ENCODE assay signal across 9 mouse cellular contexts in the genomic region with DNA sequence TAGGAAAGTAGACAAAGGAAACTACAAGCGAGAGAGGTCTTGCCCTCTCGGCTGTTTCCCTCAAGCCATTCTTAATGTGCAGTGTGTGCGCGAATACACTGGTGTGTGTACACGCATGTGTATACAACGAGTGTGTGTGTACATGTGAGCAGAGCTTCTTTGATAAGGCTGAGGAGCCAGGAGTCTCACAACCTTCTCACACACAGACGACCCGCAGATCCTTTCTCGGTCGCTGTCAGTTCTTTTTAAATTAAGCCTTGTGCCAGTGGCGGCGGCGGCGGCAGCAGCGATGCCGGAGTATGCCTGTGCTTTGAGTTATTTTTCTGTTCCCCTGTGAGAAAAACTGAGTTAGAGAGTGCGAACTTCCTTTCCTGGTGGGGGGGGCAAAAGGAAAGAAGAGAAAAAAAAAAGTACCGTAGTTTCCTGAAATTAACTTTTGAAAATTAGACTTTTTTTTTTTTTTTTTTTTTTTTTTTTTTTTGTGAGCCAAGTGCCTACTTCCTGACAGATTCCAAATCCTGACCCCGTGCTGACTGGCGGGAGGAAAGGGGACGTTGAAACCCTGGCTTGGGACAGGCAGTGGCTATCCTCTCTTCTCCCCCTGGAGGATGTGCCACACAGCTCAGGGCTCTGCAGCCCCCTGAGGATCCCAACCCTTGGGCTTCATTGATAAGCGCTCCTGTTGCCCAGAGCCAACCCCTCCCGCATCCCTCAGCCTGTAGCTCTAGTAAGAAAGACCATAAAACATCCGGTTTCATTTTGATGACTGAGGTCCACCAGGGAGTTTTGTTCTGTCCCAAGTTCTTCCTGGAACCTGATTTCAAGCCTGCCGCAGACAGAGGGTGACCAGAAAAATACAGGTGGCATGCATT.
DNase-seq lines count a peak whose midpoint lies in the region; ATAC-seq and TF ChIP-seq lines count a peak whose summit lies in the region.
"Had no signal": no experiment of that assay in that cellular context is flagged by ENCODE, and none has a peak within 500 bp of the region (broad histone marks: within the 10 kb centered on the region; RNA-seq: fewer than 3 reads in every experiment).

No protein-coding gene starts in this region.

- H3K4me3 ChIP-seq in gastrocnemius, adult 2 months: peak overlapping the region; percentile 50
- no peak overlapping the region for H3K4me3 ChIP-seq in liver, adult 2 months (ENCODE audit: insufficient read depth, low read depth, low read length)
- no peak overlapping the region for H3K4me3 ChIP-seq in liver, embryonic 12.5 days
- H3K4me3 ChIP-seq in embryonic facial prominence, embryonic 10.5 days: 0 out of 2 replicates have a peak overlapping the region, but pooled peaks have one; percentile 15
- H3K4me3 ChIP-seq in lung, postnatal 0 days (ENCODE audit: low read depth, low read length): 0 out of 2 replicates have a peak overlapping the region, but pooled peaks have one; percentile 1

- H3K4me1 ChIP-seq in liver, adult 2 months (ENCODE audit: control insufficient read depth, insufficient read depth, low read length): peaks cover 1% of the 10 kb centered on the region; the same call in 1 of the 2 replicates
- 0 out of 2 replicates have a peak, but pooled peaks cover 4% of the 10 kb centered on the region for H3K4me1 ChIP-seq in liver, embryonic 12.5 days
- peaks cover 59% of the 10 kb centered on the region for H3K4me1 ChIP-seq in embryonic facial prominence, embryonic 10.5 days
- H3K4me1 ChIP-seq in lung, postnatal 0 days (ENCODE audit: insufficient read depth, low read depth, low read length): peaks cover 6% of the 10 kb centered on the region; the same call in 1 of the 2 replicates

- H3K27me3 ChIP-seq in liver, adult 2 months (ENCODE audit: control insufficient read depth, insufficient read depth, low read length): no peaks in the 10 kb centered on the region
- H3K27me3 ChIP-seq in liver, embryonic 12.5 days (replicated peaks): peaks cover 20% of the 10 kb centered on the region
- peaks cover 93% of the 10 kb centered on the region for H3K27me3 ChIP-seq in embryonic facial prominence, embryonic 10.5 days (replicated peaks; ENCODE audit: low read depth, poor library complexity, severe bottlenecking)
- no peaks in the 10 kb centered on the region for H3K27me3 ChIP-seq in lung, postnatal 0 days (replicated peaks; ENCODE audit: insufficient read depth, low read length)

- TF ChIP-seq CTCF in gastrocnemius, adult 2 months (IDR thresholded peaks at IDR 0.05): no peak
- no peak for TF ChIP-seq CTCF in liver, adult 2 months (IDR thresholded peaks at IDR 0.05; ENCODE audit: low read depth, low read length)
- TF ChIP-seq CTCF in lung, postnatal 0 days (IDR thresholded peaks at IDR 0.05): no peak

- 52% methylated on average over 25 of the region's 25 CpGs for WGBS in liver, adult 2 months
- 43% methylated on average over 25 of the region's 25 CpGs for WGBS in liver, embryonic 12.5 days (ENCODE audit: insufficient replicate concordance)
- 36% methylated on average over 25 of the region's 25 CpGs for WGBS in embryonic facial prominence, embryonic 10.5 days
- WGBS in lung, postnatal 0 days: 21% methylated on average over 25 of the region's 25 CpGs

- no peaks in the 10 kb centered on the region for H3K9me3 ChIP-seq in liver, embryonic 12.5 days (replicated peaks)
- no peaks in the 10 kb centered on the region for H3K9me3 ChIP-seq in embryonic facial prominence, embryonic 10.5 days
- no peaks in the 10 kb centered on the region for H3K9me3 ChIP-seq in lung, postnatal 0 days (ENCODE audit: low read length)

- no peak for DNase-seq in gastrocnemius, adult 2 months
- no peak for DNase-seq in gastrocnemius, postnatal 36 days
- no peak for DNase-seq in liver, adult 2 months (ENCODE audit: extremely low read depth, low read depth, low spot score)
- peak; percentile 51 for DNase-seq in embryonic facial prominence, embryonic 10.5 days (ENCODE audit: low spot score)
- DNase-seq in lung, postnatal 0 days (ENCODE audit: low spot score): peak; percentile 19
- no peak for DNase-seq in ovary, postnatal 10 days (ENCODE audit: low spot score)

- no peaks in the 10 kb centered on the region for H3K79me2 ChIP-seq in liver, adult 2 months (ENCODE audit: control insufficient read depth, insufficient read depth, low read length)

- TF ChIP-seq POLR2A in liver, adult 2 months (IDR thresholded peaks at IDR 0.05; ENCODE audit: extremely low read depth, insufficient read depth, low read length): no peak

- H3K9ac ChIP-seq in liver, adult 2 months (ENCODE audit: low read depth, low read length): no peak overlapping the region
- no peak overlapping the region for H3K9ac ChIP-seq in liver, embryonic 12.5 days
- no peak overlapping the region for H3K9ac ChIP-seq in lung, postnatal 0 days (replicated peaks; ENCODE audit: low read depth)

- H3K36me3 ChIP-seq in liver, adult 2 months (ENCODE audit: control insufficient read depth, insufficient read depth, low read length): no peaks in the 10 kb centered on the region
- no peaks in the 10 kb centered on the region for H3K36me3 ChIP-seq in liver, embryonic 12.5 days
- H3K36me3 ChIP-seq in embryonic facial prominence, embryonic 10.5 days (replicated peaks): no peaks in the 10 kb centered on the region
- no peaks in the 10 kb centered on the region for H3K36me3 ChIP-seq in lung, postnatal 0 days (ENCODE audit: insufficient read depth, low read length)

- TF ChIP-seq EP300 in lung, postnatal 0 days (IDR thresholded peaks at IDR 0.05): no peak

- no peak for ATAC-seq in liver, embryonic 12.5 days
- no peak for ATAC-seq in lung, postnatal 0 days
- no peak for ATAC-seq in megakaryocyte-erythroid progenitor cell, adult 5-6 weeks (replicated peaks; ENCODE audit: low FRiP score, low TSS enrichment, poor library complexity, severe bottlenecking)
- ATAC-seq: inflammation-experienced regulatory T-cells, adult 6 months had no signal

- peak overlapping the region; percentile 58 for H3K27ac ChIP-seq in gastrocnemius, adult 2 months
- H3K27ac ChIP-seq in liver, adult 2 months (replicated peaks; ENCODE audit: insufficient read depth, low read depth, low read length): peak overlapping the region; percentile 46; the same call in 1 of the 2 replicates
- H3K27ac ChIP-seq in liver, embryonic 12.5 days: no peak overlapping the region
- peak overlapping the region; percentile 48 for H3K27ac ChIP-seq in embryonic facial prominence, embryonic 10.5 days (replicated peaks)
- H3K27ac ChIP-seq in lung, postnatal 0 days (ENCODE audit: low read length): no peak overlapping the region

- H3K4me2 ChIP-seq in liver, embryonic 12.5 days: no peak overlapping the region
- H3K4me2 ChIP-seq in lung, postnatal 0 days (replicated peaks; ENCODE audit: low read depth, low read length): peak overlapping the region; percentile 49

- intact Hi-C loops in gastrocnemius, adult 2 months (cut with DNase I): no loop called here
- intact Hi-C loops in gastrocnemius, postnatal 36 days (cut with DNase I): no loop called here

Comparison
In these comparisons a context has a peak if more than half of its experiments do, and no peak if none do; other contexts are left out.
1. H3K27ac ChIP-seq: peak in gastrocnemius, adult 2 months (single experiment), liver, adult 2 months (single experiment) and embryonic facial prominence, embryonic 10.5 days (single experiment); none in liver, embryonic 12.5 days (single experiment) and lung, postnatal 0 days (single experiment).
2. DNase-seq: peak in embryonic facial prominence, embryonic 10.5 days (single experiment) and lung, postnatal 0 days (single experiment); none in gastrocnemius, adult 2 months (single experiment), gastrocnemius, postnatal 36 days (0 of 2), liver, adult 2 months (single experiment) and ovary, postnatal 10 days (single experiment).
3. H3K4me3 ChIP-seq: peak in gastrocnemius, adult 2 months (single experiment), embryonic facial prominence, embryonic 10.5 days (single experiment) and lung, postnatal 0 days (single experiment); none in liver, adult 2 months (single experiment) and liver, embryonic 12.5 days (single experiment).